ENCODE assay signal across 8 mouse cellular contexts in the genomic region with DNA sequence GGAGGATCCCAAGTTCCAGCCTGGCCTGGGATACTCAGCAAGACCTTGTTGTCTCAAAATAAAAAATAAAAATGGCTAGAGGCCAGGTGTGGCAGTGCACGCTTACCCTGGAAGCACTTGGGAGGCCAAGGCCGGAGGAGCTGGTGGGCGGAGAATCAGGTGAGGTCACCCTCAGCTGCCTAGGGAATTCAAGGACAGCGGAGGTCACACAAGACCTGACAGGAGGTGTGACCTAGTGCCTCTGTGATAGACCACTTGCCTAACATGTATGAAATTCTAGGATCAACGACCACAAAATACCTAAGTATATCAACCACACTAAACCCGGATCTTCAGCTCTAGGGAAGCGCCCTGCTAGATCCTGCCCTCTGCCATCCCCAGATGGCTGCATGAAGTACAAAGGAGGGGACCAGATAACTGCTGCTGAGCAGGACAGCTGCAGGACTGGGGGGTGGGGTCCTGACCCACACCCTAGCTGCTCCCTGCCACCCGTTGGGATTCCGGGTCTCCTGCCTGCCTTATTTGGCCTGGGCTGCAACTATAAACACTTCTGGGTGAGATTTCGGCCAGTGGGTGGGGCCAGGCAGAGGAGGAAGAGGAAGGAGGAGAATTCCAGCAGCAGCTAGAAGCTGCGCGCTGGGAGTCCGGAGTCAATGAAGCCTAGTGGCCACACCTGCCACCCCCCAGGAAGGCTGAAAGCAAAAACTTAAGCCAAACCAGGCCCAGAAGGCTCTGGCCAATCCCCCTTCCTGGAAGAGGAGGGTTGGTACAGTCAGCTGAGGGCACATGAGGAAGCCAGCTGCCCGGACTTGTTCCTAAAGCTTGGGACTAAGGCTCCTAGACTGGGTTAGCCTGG. TPM values are rescaled to one million over a fixed set of nuclear protein-coding genes. Genes with fewer than 3 reads are reported as not detected.
DNase-seq lines count a peak whose midpoint lies in the region; ATAC-seq lines count a peak whose summit lies in the region.

No protein-coding gene starts in this region.

- no peak for DNase-seq in forebrain, embryonic 10.5 days (ENCODE audit: extremely low spot score, low spot score)
- peak; percentile 66 to 69 for DNase-seq in heart, postnatal 36 days
- peak; percentile 48 for DNase-seq in limb, embryonic 10.5 days (ENCODE audit: low spot score)
- DNase-seq in spleen, postnatal 4 days (ENCODE audit: low spot score in 2 of 2): no peak

- no peak overlapping the region for H3K9ac ChIP-seq in forebrain, embryonic 16.5 days (replicated peaks; ENCODE audit: low read depth, low read length)
- H3K9ac ChIP-seq in embryonic facial prominence, embryonic 15.5 days: no peak overlapping the region

- 0 out of 2 replicates have a peak, but pooled peaks cover 2% of the 10 kb centered on the region for H3K9me3 ChIP-seq in forebrain, embryonic 10.5 days
- H3K9me3 ChIP-seq in forebrain, embryonic 16.5 days (ENCODE audit: control insufficient read depth, low read length): no peaks in the 10 kb centered on the region
- no peaks in the 10 kb centered on the region for H3K9me3 ChIP-seq in embryonic facial prominence, embryonic 15.5 days (replicated peaks)
- no peaks in the 10 kb centered on the region for H3K9me3 ChIP-seq in limb, embryonic 10.5 days (replicated peaks)

- H3K27me3 ChIP-seq in forebrain, embryonic 10.5 days (ENCODE audit: poor library complexity, severe bottlenecking): peaks cover 5% of the 10 kb centered on the region; the same call in 1 of the 2 replicates
- H3K27me3 ChIP-seq in forebrain, embryonic 16.5 days (replicated peaks; ENCODE audit: control insufficient read depth, insufficient read depth, low read length): 0 out of 2 replicates have a peak, but pooled peaks cover 5% of the 10 kb centered on the region
- H3K27me3 ChIP-seq in embryonic facial prominence, embryonic 15.5 days: no peaks in the 10 kb centered on the region
- H3K27me3 ChIP-seq in limb, embryonic 10.5 days (ENCODE audit: low read depth, poor library complexity, severe bottlenecking): no peaks in the 10 kb centered on the region

- H3K4me3 ChIP-seq in forebrain, embryonic 10.5 days: peak overlapping the region; percentile 13; the same call in 1 of the 2 replicates
- no peak overlapping the region for H3K4me3 ChIP-seq in forebrain, embryonic 16.5 days (replicated peaks; ENCODE audit: low read length)
- H3K4me3 ChIP-seq in embryonic facial prominence, embryonic 15.5 days (replicated peaks): no peak overlapping the region
- peak overlapping the region; percentile 28 for H3K4me3 ChIP-seq in limb, embryonic 10.5 days

- no peak for ATAC-seq in forebrain, embryonic 16.5 days
- ATAC-seq in embryonic facial prominence, embryonic 15.5 days (ENCODE audit: insufficient number of reproducible peaks, low FRiP score, low TSS enrichment, low read depth): peak; percentile 30; the same call in 1 of the 2 replicates
- 0 out of 2 replicates have a peak, but pooled peaks have one; percentile 12 for ATAC-seq in megakaryocyte progenitor cell, adult 5-6 weeks (replicated peaks; ENCODE audit: poor library complexity)
- no peak for ATAC-seq in inflammation-experienced regulatory T-cells, adult 6 months

- H3K4me2 ChIP-seq in forebrain, embryonic 16.5 days (ENCODE audit: low read length): no peak overlapping the region
- peak overlapping the region; percentile 28 for H3K4me2 ChIP-seq in embryonic facial prominence, embryonic 15.5 days (replicated peaks)

- WGBS in forebrain, embryonic 10.5 days: 63% methylated on average over 14 of the region's 14 CpGs
- 55% methylated on average over 14 of the region's 14 CpGs for WGBS in forebrain, embryonic 16.5 days
- WGBS in embryonic facial prominence, embryonic 15.5 days: 54% methylated on average over 14 of the region's 14 CpGs
- WGBS in limb, embryonic 10.5 days: 47% methylated on average over 14 of the region's 14 CpGs

- H3K27ac ChIP-seq in forebrain, embryonic 10.5 days: peak overlapping the region; percentile 66
- H3K27ac ChIP-seq in forebrain, embryonic 16.5 days (ENCODE audit: low read length): no peak overlapping the region
- peak overlapping the region; percentile 83 for H3K27ac ChIP-seq in embryonic facial prominence, embryonic 15.5 days (replicated peaks)
- peak overlapping the region; percentile 81 for H3K27ac ChIP-seq in limb, embryonic 10.5 days

- intact Hi-C loops in heart, postnatal 36 days (cut with DNase I): loop anchor here (2.0 kb wide), 1 partner anchor 24 kb away; no protein-coding TSS in a partner anchor

- no peaks in the 10 kb centered on the region for H3K36me3 ChIP-seq in forebrain, embryonic 10.5 days (replicated peaks)
- no peaks in the 10 kb centered on the region for H3K36me3 ChIP-seq in forebrain, embryonic 16.5 days (ENCODE audit: control insufficient read depth, insufficient read depth)
- H3K36me3 ChIP-seq in embryonic facial prominence, embryonic 15.5 days: no peaks in the 10 kb centered on the region
- peaks cover 3% of the 10 kb centered on the region; the same call in 1 of the 2 replicates for H3K36me3 ChIP-seq in limb, embryonic 10.5 days

- H3K4me1 ChIP-seq in forebrain, embryonic 10.5 days: peaks cover 75% of the 10 kb centered on the region
- H3K4me1 ChIP-seq in forebrain, embryonic 16.5 days (replicated peaks; ENCODE audit: control insufficient read depth, insufficient read depth, low read length): peaks cover 18% of the 10 kb centered on the region
- peaks cover 55% of the 10 kb centered on the region for H3K4me1 ChIP-seq in embryonic facial prominence, embryonic 15.5 days
- peaks cover 73% of the 10 kb centered on the region for H3K4me1 ChIP-seq in limb, embryonic 10.5 days

RNA-seq across cellular contexts. Expression of a gene that starts 28.1 kb away (rescaled TPM):
- polyA plus RNA-seq in forebrain, embryonic 10.5 days (2016; fragmentation: Nextera tagmentation; extraction: Ambion mirVana): 6.1 and 8.8 TPM in 2 replicates
- 1.9 and 3.4 TPM in 2 replicates for polyA plus RNA-seq in forebrain, embryonic 16.5 days (2015; fragmentation: Nextera tagmentation; extraction: Ambion mirVana)
- polyA plus RNA-seq in embryonic facial prominence, embryonic 15.5 days (2015; fragmentation: Nextera tagmentation; extraction: Ambion mirVana): 14.3 and 16.7 TPM in 2 replicates
- 10 to 100 TPM; 18.8 to 21.6 TPM for total RNA-seq in heart, postnatal 36 days (2021)
- 10.7 and 11.8 TPM in 2 replicates for polyA plus RNA-seq in limb, embryonic 10.5 days (2016; fragmentation: Nextera tagmentation; extraction: Ambion mirVana)
- 25.8 and 38.5 TPM in 2 replicates for total RNA-seq in megakaryocyte progenitor cell, adult 5-6 weeks (2015)
- 15.5 and 22.3 TPM in 2 replicates for total RNA-seq in megakaryocyte progenitor cell, adult 5-6 weeks (2017)
- polyA plus RNA-seq in inflammation-experienced regulatory T-cells, adult 6 months (2017; shearing (Covaris generic)): 10 to 100 TPM; 12.9 to 16.2 (median 14.5) TPM

RNA-seq across cellular contexts. Expression of a gene that starts 44.8 kb away (rescaled TPM):
- polyA plus RNA-seq in forebrain, embryonic 10.5 days (2016; fragmentation: Nextera tagmentation; extraction: Ambion mirVana): 73.2 and 79.8 TPM in 2 replicates
- 12.0 and 13.9 TPM in 2 replicates for polyA plus RNA-seq in forebrain, embryonic 16.5 days (2015; fragmentation: Nextera tagmentation; extraction: Ambion mirVana)
- 32.5 and 36.2 TPM in 2 replicates for polyA plus RNA-seq in embryonic facial prominence, embryonic 15.5 days (2015; fragmentation: Nextera tagmentation; extraction: Ambion mirVana)
- total RNA-seq in heart, postnatal 36 days (2021): 1 to 10 TPM; 2.4 to 2.5 TPM
- polyA plus RNA-seq in limb, embryonic 10.5 days (2016; fragmentation: Nextera tagmentation; extraction: Ambion mirVana): 68.9 and 75.6 TPM in 2 replicates
- total RNA-seq in megakaryocyte progenitor cell, adult 5-6 weeks (2015): 52.4 and 62.0 TPM in 2 replicates
- total RNA-seq in megakaryocyte progenitor cell, adult 5-6 weeks (2017): 40.8 and 49.6 TPM in 2 replicates
- 10 to 100 TPM; 11.5 to 19.8 (median 11.7) TPM for polyA plus RNA-seq in inflammation-experienced regulatory T-cells, adult 6 months (2017; shearing (Covaris generic))

RNA-seq across cellular contexts. Expression of a gene that starts 47.1 kb away (rescaled TPM):
- polyA plus RNA-seq in forebrain, embryonic 10.5 days (2016; fragmentation: Nextera tagmentation; extraction: Ambion mirVana): 84.7 and 89.1 TPM in 2 replicates
- polyA plus RNA-seq in forebrain, embryonic 16.5 days (2015; fragmentation: Nextera tagmentation; extraction: Ambion mirVana): 72.5 and 87.3 TPM in 2 replicates
- 46.4 and 49.7 TPM in 2 replicates for polyA plus RNA-seq in embryonic facial prominence, embryonic 15.5 days (2015; fragmentation: Nextera tagmentation; extraction: Ambion mirVana)
- total RNA-seq in heart, postnatal 36 days (2021): 10 to 100 TPM in 1 of 2 experiments, 1 to 10 TPM in 1; 7.1 to 10.7 TPM
- 80.3 and 81.8 TPM in 2 replicates for polyA plus RNA-seq in limb, embryonic 10.5 days (2016; fragmentation: Nextera tagmentation; extraction: Ambion mirVana)
- total RNA-seq in megakaryocyte progenitor cell, adult 5-6 weeks (2015): 17.3 and 26.8 TPM in 2 replicates
- total RNA-seq in megakaryocyte progenitor cell, adult 5-6 weeks (2017): 11.2 and 14.9 TPM in 2 replicates
- 10 to 100 TPM in 1 of 3 experiments, 1 to 10 TPM in 2; 8.1 to 12.5 (median 9.3) TPM for polyA plus RNA-seq in inflammation-experienced regulatory T-cells, adult 6 months (2017; shearing (Covaris generic))

RNA-seq across cellular contexts. Expression of a gene that starts 47.2 kb away (rescaled TPM):
- polyA plus RNA-seq in forebrain, embryonic 10.5 days (2016; fragmentation: Nextera tagmentation; extraction: Ambion mirVana): 31.0 and 33.0 TPM in 2 replicates
- 39.6 and 41.8 TPM in 2 replicates for polyA plus RNA-seq in forebrain, embryonic 16.5 days (2015; fragmentation: Nextera tagmentation; extraction: Ambion mirVana)
- polyA plus RNA-seq in embryonic facial prominence, embryonic 15.5 days (2015; fragmentation: Nextera tagmentation; extraction: Ambion mirVana): 53.2 and 54.6 TPM in 2 replicates
- total RNA-seq in heart, postnatal 36 days (2021): 10 to 100 TPM; 37.3 to 40.0 TPM
- 33.1 and 41.4 TPM in 2 replicates for polyA plus RNA-seq in limb, embryonic 10.5 days (2016; fragmentation: Nextera tagmentation; extraction: Ambion mirVana)
- 26.6 and 33.3 TPM in 2 replicates for total RNA-seq in megakaryocyte progenitor cell, adult 5-6 weeks (2015)
- total RNA-seq in megakaryocyte progenitor cell, adult 5-6 weeks (2017): 32.8 and 33.2 TPM in 2 replicates
- polyA plus RNA-seq in inflammation-experienced regulatory T-cells, adult 6 months (2017; shearing (Covaris generic)): 10 to 100 TPM; 30.5 to 56.1 (median 31.2) TPM

RNA-seq across cellular contexts. Expression of a gene that starts 53.7 kb away (rescaled TPM):
- polyA plus RNA-seq in forebrain, embryonic 10.5 days (2016; fragmentation: Nextera tagmentation; extraction: Ambion mirVana): 313 and 321 TPM in 2 replicates
- 184 and 204 TPM in 2 replicates for polyA plus RNA-seq in forebrain, embryonic 16.5 days (2015; fragmentation: Nextera tagmentation; extraction: Ambion mirVana)
- polyA plus RNA-seq in embryonic facial prominence, embryonic 15.5 days (2015; fragmentation: Nextera tagmentation; extraction: Ambion mirVana): 298 and 312 TPM in 2 replicates
- 10 to 100 TPM; 29.8 to 38.9 TPM for total RNA-seq in heart, postnatal 36 days (2021)
- 285 and 308 TPM in 2 replicates for polyA plus RNA-seq in limb, embryonic 10.5 days (2016; fragmentation: Nextera tagmentation; extraction: Ambion mirVana)
- total RNA-seq in megakaryocyte progenitor cell, adult 5-6 weeks (2015): 258 and 268 TPM in 2 replicates
- total RNA-seq in megakaryocyte progenitor cell, adult 5-6 weeks (2017): 117 and 152 TPM in 2 replicates
- polyA plus RNA-seq in inflammation-experienced regulatory T-cells, adult 6 months (2017; shearing (Covaris generic)): 100 to 1,000 TPM; 168 to 215 (median 192) TPM

Comparison
In these comparisons a context has a peak if more than half of its experiments do, and no peak if none do; other contexts are left out.
1. H3K4me3 ChIP-seq: peak in forebrain, embryonic 10.5 days (single experiment) and limb, embryonic 10.5 days (single experiment); none in forebrain, embryonic 16.5 days (single experiment) and embryonic facial prominence, embryonic 15.5 days (single experiment).
2. DNase-seq: peak in heart, postnatal 36 days (2 of 2) and limb, embryonic 10.5 days (single experiment); none in forebrain, embryonic 10.5 days (single experiment) and spleen, postnatal 4 days (0 of 2).
3. ATAC-seq: peak in embryonic facial prominence, embryonic 15.5 days (single experiment) and megakaryocyte progenitor cell, adult 5-6 weeks (single experiment); none in forebrain, embryonic 16.5 days (single experiment) and inflammation-experienced regulatory T-cells, adult 6 months (single experiment).